Mouse (Mus musculus): ENCODE results near the gene Akap1.

DNA sequence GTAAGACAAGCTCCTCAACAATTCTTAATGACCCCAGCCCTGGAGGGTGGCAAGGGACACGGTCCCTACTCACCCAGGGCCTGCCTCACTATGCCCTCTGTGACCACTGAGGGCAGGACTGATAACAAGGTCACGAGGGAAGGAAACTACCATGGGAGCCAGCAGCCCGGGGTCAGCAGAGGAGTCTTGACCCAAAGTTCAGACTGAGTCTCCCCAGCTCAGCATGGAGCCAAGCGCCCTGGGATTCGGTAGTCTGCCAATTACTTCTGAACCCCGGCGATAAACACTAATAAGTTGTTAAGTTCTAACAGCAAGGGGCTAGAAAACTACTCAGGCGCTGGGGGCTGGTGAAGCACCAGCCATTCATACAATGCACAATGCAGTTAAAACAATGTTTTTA is 24.1 kb downstream of the Akap1 start:
- TF ChIP-seq POLR2A (IDR thresholded peaks at IDR 0.05; ENCODE audit: extremely low read depth, insufficient read depth, low read length): no peak
- TF ChIP-seq CTCF (IDR thresholded peaks at IDR 0.05; ENCODE audit: low read depth, low read length): no peak
